Mouse (Mus musculus) hindbrain, embryonic 13.5 days (tissue): ENCODE results near the gene Tekt2. TPM values are rescaled to one million over a fixed set of nuclear protein-coding genes. Genes with fewer than 3 reads are reported as not detected.
A peak's percentile ranks its signal among the peaks of the same experiment; 100 is the strongest.

Source experiments
- ATAC-seq: fragments of 200-750 bp; cut with Nextera tagmentation; 2 replicates; pipeline ENCODE4 v1.8.0; 2017; ENCODE audit warnings: moderate TSS enrichment; ENCODE audit not compliant: low FRiP score
- H3K27ac ChIP-seq: fragments of 300-500 bp; sonication (generic); 2 replicates; pipeline ENCODE4 v1.5.1; 2015; ENCODE audit warnings: inconsistent platforms, mild to moderate bottlenecking, moderate library complexity
- H3K27me3 ChIP-seq: fragments of 300-500 bp; sonication (generic); 2 replicates; pipeline ENCODE4 v1.6.1; 2015; ENCODE audit warnings: mild to moderate bottlenecking, inconsistent platforms
- H3K36me3 ChIP-seq: fragments of 300-500 bp; sonication (generic); 2 replicates; pipeline ENCODE4 v1.6.1; 2015; ENCODE audit warnings: mild to moderate bottlenecking, inconsistent platforms
- H3K4me1 ChIP-seq: fragments of 300-500 bp; sonication (generic); replicated peaks from 2 replicates; pipeline ENCODE4 v1.6.1; 2015; ENCODE audit warnings: inconsistent platforms
- H3K4me2 ChIP-seq: fragments of 300-500 bp; sonication (generic); 2 replicates; pipeline ENCODE4 v1.6.1; 2015; ENCODE audit warnings: inconsistent platforms, mild to moderate bottlenecking, moderate library complexity
- H3K4me3 ChIP-seq: fragments of 300-500 bp; sonication (generic); 2 replicates; pipeline ENCODE4 v1.5.1; 2015; ENCODE audit warnings: mild to moderate bottlenecking, inconsistent platforms
- H3K9ac ChIP-seq: fragments of 300-500 bp; sonication (generic); 2 replicates; pipeline ENCODE4 v1.6.1; 2015; ENCODE audit warnings: mild to moderate bottlenecking, inconsistent platforms
- H3K9me3 ChIP-seq: fragments of 300-500 bp; sonication (generic); 2 replicates; pipeline ENCODE4 v1.6.1; 2016; ENCODE audit warnings: inconsistent platforms
- WGBS: fragments of 180-500 bp; shearing (Covaris S2); methylation state at CpG from one replicate; pipeline ENCODE4 v1.1.7; 2015; 5-methylcytosine and 5-hydroxymethylcytosine counted together
- polyA plus RNA-seq: library from polyadenylated mRNA; unstranded; fragments of >200 nt; fragmentation: Nextera tagmentation; extraction: Ambion mirVana; gene quantifications from 2 replicates; pipeline ENCODE4 v1.2.1, GENCODE M21; 2015

The Tekt2 gene
- polyA plus RNA-seq, 1 experiment from 2014 or later, result 8.5 TPM

DNA sequence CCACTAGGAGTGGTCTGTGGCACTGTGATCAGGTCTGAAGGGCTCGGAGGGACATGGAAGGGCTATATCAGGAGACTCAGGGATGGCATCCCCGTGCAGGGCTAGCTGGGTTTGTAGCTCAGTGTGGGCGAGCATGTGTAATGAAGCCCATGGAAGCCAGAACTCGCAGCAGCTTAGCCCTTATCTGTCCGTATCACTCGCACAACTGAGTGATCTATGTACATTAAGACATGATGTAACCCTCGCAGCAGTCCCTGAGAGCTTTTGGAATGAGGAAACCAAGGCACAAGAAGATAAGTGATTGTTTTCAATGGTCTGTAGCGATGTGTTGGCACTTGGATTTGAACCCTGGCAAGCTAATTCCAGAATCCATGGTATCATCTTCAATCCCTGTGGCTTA is 41.9 kb downstream of the Tekt2 start:
- Histone ChIP-seq H3K4me2 (no peak overlapping the region), H3K27me3 (peaks cover 52% of the 10 kb centered on the region), H3K9ac (no peak overlapping the region), H3K4me3 (no peak overlapping the region), H3K36me3 (no peaks in the 10 kb centered on the region), H3K9me3 (no peaks in the 10 kb centered on the region), H3K27ac (no peak overlapping the region), H3K4me1 (peaks cover 23% of the 10 kb centered on the region)
- no peak for ATAC-seq
- WGBS, result 91% methylated on average over 8 of the region's 8 CpGs

DNA sequence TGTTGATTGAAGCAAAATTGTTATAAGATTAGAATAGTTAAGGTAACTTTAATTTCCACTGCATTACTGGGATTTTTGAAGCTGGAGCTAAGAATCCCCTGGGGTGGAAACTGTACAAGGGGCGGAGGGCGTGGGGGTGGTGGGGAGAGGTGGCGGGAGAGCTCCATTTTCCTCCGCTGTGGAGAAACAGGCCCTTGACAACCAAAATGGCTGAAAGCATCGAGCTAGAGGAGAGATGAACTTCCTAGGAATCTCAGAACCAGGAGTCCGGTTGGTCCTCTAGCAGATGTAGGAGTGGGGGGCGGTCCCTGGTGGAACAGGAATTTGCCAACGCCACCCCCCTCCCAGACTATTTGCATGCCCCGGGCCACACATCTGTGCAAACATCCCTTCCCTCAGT is 43.8 kb downstream of the Tekt2 start:
- WGBS, result 70% methylated on average over 9 of the region's 9 CpGs
- peaks cover 34% of the 10 kb centered on the region for H3K27me3 ChIP-seq
- H3K9ac ChIP-seq, result no peak overlapping the region
- peaks cover 18% of the 10 kb centered on the region for H3K4me1 ChIP-seq
- H3K9me3 ChIP-seq, result no peaks in the 10 kb centered on the region
- H3K27ac ChIP-seq, result no peak overlapping the region
- no peak overlapping the region for H3K4me3 ChIP-seq
- no peak overlapping the region for H3K4me2 ChIP-seq
- H3K36me3 ChIP-seq, result no peaks in the 10 kb centered on the region
- no peak for ATAC-seq

DNA sequence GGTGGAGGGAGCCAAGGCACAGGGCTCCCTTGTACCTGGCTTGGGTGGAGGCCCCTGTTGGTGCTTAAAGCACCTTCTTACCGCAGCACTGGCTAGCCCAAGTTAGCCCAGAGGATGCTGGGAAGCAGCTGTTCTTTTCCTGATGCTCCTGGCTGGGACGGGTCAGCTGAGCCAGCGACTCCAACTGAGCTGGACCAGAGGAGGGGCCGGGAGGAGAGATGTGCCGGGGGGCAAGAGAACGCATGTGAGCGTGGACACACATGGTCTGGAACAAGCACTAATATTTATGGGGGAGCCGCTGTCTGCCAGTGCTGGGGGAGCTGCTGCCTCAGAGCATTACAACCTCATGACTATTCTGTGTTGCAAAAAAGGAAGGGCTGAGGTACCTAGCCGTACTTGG is 46.5 kb downstream of the Tekt2 start:
- ATAC-seq, result no peak
- WGBS, result 57% methylated on average over 9 of the region's 9 CpGs
- Histone ChIP-seq H3K36me3 (peaks cover 20% of the 10 kb centered on the region), H3K4me1 (peaks cover 12% of the 10 kb centered on the region; the same call in 1 of the 2 replicates), H3K4me3 (no peak overlapping the region), H3K9me3 (no peaks in the 10 kb centered on the region), H3K9ac (no peak overlapping the region; the same call in 1 of the 2 replicates), H3K27ac (no peak overlapping the region), H3K4me2 (no peak overlapping the region), H3K27me3 (peaks cover 10% of the 10 kb centered on the region)

DNA sequence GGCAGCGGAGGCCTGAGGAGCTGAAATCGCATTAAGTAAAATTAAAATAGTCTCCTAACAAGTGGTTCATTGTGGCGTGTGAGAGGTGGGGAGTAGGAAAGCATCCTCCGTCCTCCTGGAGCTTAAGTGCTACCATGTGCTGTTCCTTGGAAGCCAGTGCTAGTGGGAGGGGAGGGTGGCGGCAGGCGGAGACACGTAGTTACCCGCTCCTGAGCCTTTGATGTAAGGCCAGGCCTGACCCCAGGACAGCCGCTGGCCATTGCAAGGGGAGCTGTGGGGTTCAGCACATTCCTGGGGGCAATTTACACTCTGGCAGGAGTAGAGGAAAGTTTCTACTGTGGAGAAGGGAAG is 46.9 kb downstream of the Tekt2 start:
- 48% methylated on average over 9 of the region's 9 CpGs for WGBS
- 0 out of 2 replicates have a peak, but pooled peaks have one; percentile 13 for ATAC-seq
- Histone ChIP-seq H3K27ac (no peak overlapping the region), H3K36me3 (peaks cover 24% of the 10 kb centered on the region), H3K4me3 (no peak overlapping the region), H3K27me3 (peaks cover 6% of the 10 kb centered on the region; the same call in 1 of the 2 replicates), H3K4me1 (peaks cover 12% of the 10 kb centered on the region; the same call in 1 of the 2 replicates), H3K4me2 (no peak overlapping the region), H3K9me3 (no peaks in the 10 kb centered on the region), H3K9ac (no peak overlapping the region)

DNA sequence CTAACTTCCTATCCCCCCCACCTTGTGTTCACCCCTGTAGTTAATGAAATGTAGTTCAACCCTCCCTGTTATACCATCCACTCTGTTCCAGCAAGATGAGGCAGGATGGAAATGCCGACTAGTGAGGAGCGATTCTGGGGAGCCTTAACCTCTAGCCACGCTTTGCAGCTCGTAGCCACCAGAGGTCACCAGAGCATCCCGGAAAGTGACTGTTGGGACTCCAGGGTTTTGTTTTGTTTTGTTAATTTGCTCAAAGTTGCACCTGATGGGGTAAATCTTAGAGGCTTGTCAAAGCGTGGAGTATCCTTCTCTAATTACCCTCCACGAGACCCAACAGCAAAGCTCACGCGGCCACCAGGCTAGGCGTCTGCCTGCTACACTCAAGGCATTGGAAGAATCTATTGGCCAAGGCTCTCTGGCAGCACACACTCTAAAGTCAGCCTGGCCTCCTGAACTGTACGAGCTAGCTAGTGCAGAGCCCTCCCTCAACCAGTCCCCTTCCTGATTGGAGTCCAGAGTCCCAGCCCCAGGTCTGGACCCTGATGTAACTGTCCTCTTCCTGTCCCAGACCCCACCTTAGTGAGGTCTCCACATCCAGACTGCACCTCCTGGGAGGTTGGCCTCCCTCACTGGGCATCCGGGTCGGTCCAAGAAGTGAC is 47.5 kb downstream of the Tekt2 start:
- peaks cover 30% of the 10 kb centered on the region for H3K36me3 ChIP-seq
- H3K27ac ChIP-seq, result no peak overlapping the region
- no peaks in the 10 kb centered on the region for H3K9me3 ChIP-seq
- 0 out of 2 replicates have a peak overlapping the region, but pooled peaks have one; percentile 9 for H3K4me2 ChIP-seq
- ATAC-seq, result peak; percentile 61; the same call in 1 of the 2 replicates
- H3K4me1 ChIP-seq, result peaks cover 12% of the 10 kb centered on the region; the same call in 1 of the 2 replicates
- H3K4me3 ChIP-seq, result no peak overlapping the region
- no peak overlapping the region for H3K9ac ChIP-seq
- WGBS, result 7% methylated on average over 13 of the region's 13 CpGs
- H3K27me3 ChIP-seq, result 0 out of 2 replicates have a peak, but pooled peaks cover under 1% of the 10 kb centered on the region

DNA sequence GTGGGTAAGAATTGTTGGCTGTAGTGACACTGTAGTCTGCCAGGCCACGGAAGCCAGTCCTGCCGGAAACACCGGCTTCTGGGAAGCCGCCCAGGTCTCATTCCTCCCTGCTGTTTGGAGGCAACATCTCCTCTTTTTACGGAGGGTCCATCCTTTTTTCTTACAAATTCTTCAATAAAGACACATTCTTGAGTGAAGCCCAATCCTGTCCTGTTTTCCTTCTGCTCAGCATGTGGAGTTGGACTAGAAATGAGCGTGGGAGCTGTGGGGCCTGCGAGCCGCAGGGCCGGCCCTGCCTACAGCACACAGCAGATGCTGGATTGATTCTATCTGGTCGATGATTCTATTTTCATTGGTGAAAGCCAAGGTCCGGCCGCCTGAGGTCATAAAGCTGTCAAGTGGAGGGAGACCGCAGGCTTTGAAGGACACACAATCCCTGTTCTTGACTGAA is 49.8 kb downstream of the Tekt2 start:
- H3K36me3 ChIP-seq, result peaks cover 40% of the 10 kb centered on the region
- peaks cover 12% of the 10 kb centered on the region; the same call in 1 of the 2 replicates for H3K4me1 ChIP-seq
- H3K4me2 ChIP-seq, result no peak overlapping the region
- no peaks in the 10 kb centered on the region for H3K27me3 ChIP-seq
- no peak for ATAC-seq
- WGBS, result 88% methylated on average over 13 of the region's 13 CpGs
- H3K4me3 ChIP-seq, result no peak overlapping the region
- H3K9ac ChIP-seq, result no peak overlapping the region
- H3K27ac ChIP-seq, result no peak overlapping the region
- H3K9me3 ChIP-seq, result no peaks in the 10 kb centered on the region

DNA sequence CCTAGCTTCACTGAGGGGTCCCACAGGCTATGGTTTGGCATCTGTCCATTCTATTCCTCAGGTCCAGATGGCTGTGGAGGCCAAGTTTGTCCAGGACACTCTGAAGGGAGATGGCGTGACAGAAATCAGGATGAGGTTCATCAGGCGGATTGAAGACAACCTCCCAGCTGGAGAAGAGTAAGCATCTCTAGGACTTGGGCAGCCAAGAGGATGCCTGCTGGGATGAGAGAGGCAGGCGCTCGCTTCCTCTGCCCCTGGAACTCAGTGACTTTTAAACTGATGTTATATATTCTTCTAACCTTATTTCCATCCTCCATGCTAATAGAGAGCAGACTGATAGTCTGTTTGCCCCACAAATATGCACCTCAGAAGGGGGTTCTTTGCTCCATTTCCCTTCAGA is 50.4 kb downstream of the Tekt2 start:
- ATAC-seq, result no peak
- H3K27me3 ChIP-seq, result no peaks in the 10 kb centered on the region
- no peak overlapping the region for H3K4me3 ChIP-seq
- WGBS, result 88% methylated on average over 4 of the region's 4 CpGs
- H3K9me3 ChIP-seq, result no peaks in the 10 kb centered on the region
- H3K4me1 ChIP-seq, result peaks cover 12% of the 10 kb centered on the region; the same call in 1 of the 2 replicates
- peaks cover 40% of the 10 kb centered on the region for H3K36me3 ChIP-seq
- no peak overlapping the region for H3K9ac ChIP-seq
- H3K27ac ChIP-seq, result no peak overlapping the region
- H3K4me2 ChIP-seq, result no peak overlapping the region

DNA sequence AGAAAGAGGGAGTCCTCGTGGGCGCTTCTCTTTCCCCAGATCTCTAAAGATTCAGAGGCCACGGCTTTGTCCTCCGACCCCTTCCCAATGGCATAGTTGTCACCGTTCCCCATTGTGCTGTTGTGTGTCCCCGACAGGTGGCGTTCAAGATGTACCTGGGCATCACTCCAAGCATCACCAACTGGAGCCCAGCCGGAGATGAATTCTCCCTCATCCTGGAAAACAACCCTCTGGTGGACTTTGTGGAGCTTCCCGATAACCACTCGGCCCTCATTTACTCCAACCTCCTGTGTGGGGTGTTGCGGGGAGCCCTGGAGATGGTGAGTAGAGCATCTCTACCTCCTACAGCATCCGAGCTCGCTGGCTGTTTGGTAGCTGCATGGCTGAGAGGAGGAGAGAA is 51.7 kb downstream of the Tekt2 start:
- 79% methylated on average over 13 of the region's 13 CpGs for WGBS
- Histone ChIP-seq H3K9me3 (no peaks in the 10 kb centered on the region), H3K4me3 (no peak overlapping the region)

More for the DNA sequence above, 51.7 kb downstream of the Tekt2 start:
- Histone ChIP-seq H3K4me2 (no peak overlapping the region), H3K36me3 (peaks cover 40% of the 10 kb centered on the region), H3K4me1 (peaks cover 12% of the 10 kb centered on the region; the same call in 1 of the 2 replicates), H3K27me3 (no peaks in the 10 kb centered on the region), H3K9ac (no peak overlapping the region), H3K27ac (no peak overlapping the region)
- ATAC-seq, result no peak

Other genes with a start within 250 kb of the Tekt2 start
- 47.5 and 47.9 TPM in 2 replicates for gene Lsm10, start 229.1 kb downstream of the Tekt2 start, polyA plus RNA-seq
- 35.1 and 35.5 TPM in 2 replicates for gene Stk40, start 221.7 kb downstream of the Tekt2 start, polyA plus RNA-seq
- 15.0 and 15.5 TPM in 2 replicates for gene Eva1b, start 177.9 kb downstream of the Tekt2 start, polyA plus RNA-seq
- gene Sh3d21, start 162.2 kb downstream of the Tekt2 start, polyA plus RNA-seq, result 1.3 and 1.4 TPM in 2 replicates
- gene Thrap3, start 122.9 kb downstream of the Tekt2 start, polyA plus RNA-seq, result 163 and 166 TPM in 2 replicates
- gene Map7d1, start 69.3 kb downstream of the Tekt2 start, polyA plus RNA-seq, result 79.5 and 81.8 TPM in 2 replicates
- gene Trappc3, start 63.4 kb downstream of the Tekt2 start, polyA plus RNA-seq, result 160 and 168 TPM in 2 replicates
- 7.6 and 10.1 TPM in 2 replicates for gene Col8a2, start 38.9 kb downstream of the Tekt2 start, polyA plus RNA-seq
- gene Adprhl2, start 4.0 kb downstream of the Tekt2 start, polyA plus RNA-seq, result 78.2 and 81.6 TPM in 2 replicates
- gene Ago3, start 103.9 kb upstream of the Tekt2 start, polyA plus RNA-seq, result 15.7 and 18.2 TPM in 2 replicates
- 13.5 and 15.3 TPM in 2 replicates for gene Ago1, start 142.9 kb upstream of the Tekt2 start, polyA plus RNA-seq
- gene Ago4, start 207.8 kb upstream of the Tekt2 start, polyA plus RNA-seq, result 9.9 and 10.0 TPM in 2 replicates
- gene Clspn, start 231.2 kb upstream of the Tekt2 start, polyA plus RNA-seq, result 8.7 and 9.0 TPM in 2 replicates